Mouse (Mus musculus): ENCODE measurements around the gene Ccdc154. TPM values are rescaled to one million over a fixed set of nuclear protein-coding genes. Genes with fewer than 3 reads are reported as not detected.

The Ccdc154 gene
- polyA plus RNA-seq, 1 experiment from 2014 or later = not detected

DNA sequence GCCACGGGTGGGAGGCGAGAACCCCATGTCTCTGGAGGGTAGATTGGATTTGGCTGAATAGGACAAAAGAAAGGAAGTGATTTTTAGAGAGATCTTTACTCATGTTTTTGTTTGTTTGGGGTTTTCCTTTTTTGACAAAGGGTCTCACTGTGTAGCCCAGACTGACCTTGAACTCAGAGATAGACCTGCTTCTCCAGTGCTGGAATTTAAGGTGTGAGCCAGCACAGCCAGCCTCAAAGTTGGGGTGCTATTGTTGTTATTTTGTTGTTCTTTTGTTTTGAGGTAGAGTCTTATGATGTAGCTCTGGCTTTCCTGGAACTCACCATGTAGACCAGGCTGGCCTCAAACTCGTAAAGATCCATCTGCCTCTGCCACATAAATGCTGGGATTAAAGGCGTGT lies 40.1 kb downstream of the Ccdc154 start:
- no peak for ATAC-seq (replicated peaks; ENCODE audit: low FRiP score, low read depth)
- H3K4me1 ChIP-seq (replicated peaks; ENCODE audit: insufficient read depth, low read length) = no peaks in the 10 kb centered on the region
- H3K4me2 ChIP-seq (ENCODE audit: low read length) = no peak overlapping the region
- no peaks in the 10 kb centered on the region for H3K27me3 ChIP-seq (ENCODE audit: insufficient read depth, low read length)
- H3K4me3 ChIP-seq (replicated peaks; ENCODE audit: low read depth, low read length) = no peak overlapping the region
- H3K9me3 ChIP-seq (replicated peaks; ENCODE audit: low read length) = no peaks in the 10 kb centered on the region
- no peak overlapping the region for H3K27ac ChIP-seq
- H3K36me3 ChIP-seq (ENCODE audit: insufficient read depth, low read length) = peaks cover 45% of the 10 kb centered on the region
- DNase-seq (ENCODE audit: low spot score) = no peak
- no peak overlapping the region for H3K9ac ChIP-seq (ENCODE audit: low read depth, low read length)
- no peak for TF ChIP-seq CTCF (IDR thresholded peaks at IDR 0.05; ENCODE audit: low read depth)
- 85% methylated on average over 4 of the region's 4 CpGs for WGBS

DNA sequence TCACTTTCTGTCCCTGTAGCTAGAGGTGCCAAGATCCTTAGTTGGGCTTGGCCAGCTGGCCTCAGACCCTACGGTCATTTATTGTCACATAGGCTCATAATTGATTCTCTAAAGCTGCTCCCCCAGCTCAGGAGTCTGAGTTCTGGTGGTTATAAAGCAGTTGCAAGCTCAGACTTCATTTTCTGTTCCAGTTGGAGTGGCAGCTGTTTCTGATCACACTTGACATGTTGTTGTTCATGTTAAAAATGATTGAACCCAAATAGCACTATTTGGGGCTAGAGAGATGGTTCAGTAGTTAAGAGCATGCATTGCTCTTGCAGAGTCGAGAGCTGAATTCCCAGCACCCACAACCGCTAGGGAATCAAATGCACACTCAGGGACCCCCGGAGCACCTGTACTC lies 47.7 kb downstream of the Ccdc154 start:
- Histone ChIP-seq H3K4me2 (ENCODE audit: low read length) (no peak overlapping the region), H3K4me1 (replicated peaks; ENCODE audit: insufficient read depth, low read length) (no peaks in the 10 kb centered on the region), H3K36me3 (ENCODE audit: insufficient read depth, low read length) (peaks cover 62% of the 10 kb centered on the region), H3K27ac (no peak overlapping the region), H3K27me3 (ENCODE audit: insufficient read depth, low read length) (no peaks in the 10 kb centered on the region), H3K9ac (ENCODE audit: low read depth, low read length) (no peak overlapping the region), H3K9me3 (replicated peaks; ENCODE audit: low read length) (no peaks in the 10 kb centered on the region), H3K4me3 (replicated peaks; ENCODE audit: low read depth, low read length) (no peak overlapping the region)
- WGBS = 74% methylated on average over 4 of the region's 4 CpGs
- no peak for ATAC-seq (replicated peaks; ENCODE audit: low FRiP score, low read depth)
- TF ChIP-seq CTCF (IDR thresholded peaks at IDR 0.05; ENCODE audit: low read depth) = no peak
- no peak for DNase-seq (ENCODE audit: low spot score)

DNA sequence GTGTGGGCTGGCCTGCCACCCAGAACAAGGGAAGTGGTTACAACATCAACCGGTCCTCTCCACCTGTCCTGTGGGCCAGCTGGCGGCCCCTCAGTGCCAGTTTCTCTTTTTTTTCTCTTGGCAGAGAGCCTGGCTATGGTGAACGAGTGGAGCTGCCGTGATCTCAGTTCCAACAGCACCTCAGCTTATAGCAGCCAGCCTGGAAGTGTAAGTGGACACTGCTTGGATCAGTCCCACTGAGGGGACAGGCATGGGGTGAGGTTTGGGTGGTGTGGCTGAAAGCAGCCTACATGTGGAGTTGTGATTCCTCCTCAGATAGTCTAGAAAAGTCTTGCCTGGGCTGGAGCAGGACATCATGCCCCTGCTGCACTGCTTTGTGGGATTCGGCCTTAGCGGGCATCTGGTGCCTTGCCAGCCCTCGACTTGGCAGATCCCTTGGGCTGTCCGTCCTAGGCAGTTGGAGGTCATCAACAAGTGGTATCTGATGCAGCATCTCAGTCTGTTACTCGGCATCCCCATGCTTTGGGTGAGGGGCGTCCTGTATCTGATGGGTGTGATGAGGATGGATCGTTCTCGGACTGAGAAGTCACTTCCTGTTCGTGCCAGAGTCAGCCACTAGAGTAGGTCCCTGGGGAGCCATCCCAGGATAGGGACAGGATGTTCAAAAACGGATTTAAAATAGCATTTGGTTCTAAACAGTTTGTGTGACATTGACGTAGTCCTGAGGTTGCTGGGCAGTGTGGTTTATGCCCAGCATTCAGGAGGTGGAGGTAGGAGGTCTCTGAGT lies 48.6 kb downstream of the Ccdc154 start:
- Histone ChIP-seq H3K4me3 (replicated peaks; ENCODE audit: low read depth, low read length) (no peak overlapping the region), H3K9me3 (replicated peaks; ENCODE audit: low read length) (no peaks in the 10 kb centered on the region), H3K9ac (ENCODE audit: low read depth, low read length) (no peak overlapping the region), H3K36me3 (ENCODE audit: insufficient read depth, low read length) (peaks cover 65% of the 10 kb centered on the region), H3K27ac (0 out of 2 replicates have a peak overlapping the region, but pooled peaks have one; percentile 19), H3K27me3 (ENCODE audit: insufficient read depth, low read length) (no peaks in the 10 kb centered on the region), H3K4me2 (ENCODE audit: low read length) (no peak overlapping the region), H3K4me1 (replicated peaks; ENCODE audit: insufficient read depth, low read length) (no peaks in the 10 kb centered on the region)
- no peak for TF ChIP-seq CTCF (IDR thresholded peaks at IDR 0.05; ENCODE audit: low read depth)
- DNase-seq (ENCODE audit: low spot score) (no peak), ATAC-seq (replicated peaks; ENCODE audit: low FRiP score, low read depth) (no peak)
- 73% methylated on average over 15 of the region's 15 CpGs for WGBS

DNA sequence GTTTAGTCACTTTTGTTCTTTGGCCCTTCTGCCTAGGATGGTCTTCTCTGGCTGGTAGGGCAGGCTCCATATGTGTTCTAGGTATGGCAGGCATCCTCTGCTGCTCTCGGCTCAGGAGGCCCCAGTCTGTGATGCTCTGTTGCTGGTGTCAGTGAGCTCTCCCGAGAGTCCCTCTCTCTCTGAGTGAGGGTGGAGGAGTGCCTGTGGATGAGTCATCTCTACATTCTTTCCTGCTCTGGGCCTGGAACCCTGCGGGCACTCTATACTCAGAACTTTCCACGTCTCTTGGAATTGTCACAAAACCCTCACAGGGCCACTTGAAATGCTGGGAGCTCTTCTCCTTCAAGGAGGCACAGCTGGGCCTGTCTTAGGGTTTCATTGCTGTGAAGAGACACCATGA lies 49.4 kb downstream of the Ccdc154 start:
- Histone ChIP-seq H3K4me2 (ENCODE audit: low read length) (no peak overlapping the region), H3K9me3 (replicated peaks; ENCODE audit: low read length) (no peaks in the 10 kb centered on the region), H3K36me3 (ENCODE audit: insufficient read depth, low read length) (peaks cover 65% of the 10 kb centered on the region), H3K4me1 (replicated peaks; ENCODE audit: insufficient read depth, low read length) (no peaks in the 10 kb centered on the region), H3K4me3 (replicated peaks; ENCODE audit: low read depth, low read length) (no peak overlapping the region), H3K27me3 (ENCODE audit: insufficient read depth, low read length) (no peaks in the 10 kb centered on the region), H3K9ac (ENCODE audit: low read depth, low read length) (no peak overlapping the region), H3K27ac (peak overlapping the region; percentile 19; the same call in 1 of the 2 replicates)
- ATAC-seq (replicated peaks; ENCODE audit: low FRiP score, low read depth) (no peak), DNase-seq (ENCODE audit: low spot score) (no peak)
- WGBS = 85% methylated on average over 4 of the region's 4 CpGs
- TF ChIP-seq CTCF (IDR thresholded peaks at IDR 0.05; ENCODE audit: low read depth) = no peak

DNA sequence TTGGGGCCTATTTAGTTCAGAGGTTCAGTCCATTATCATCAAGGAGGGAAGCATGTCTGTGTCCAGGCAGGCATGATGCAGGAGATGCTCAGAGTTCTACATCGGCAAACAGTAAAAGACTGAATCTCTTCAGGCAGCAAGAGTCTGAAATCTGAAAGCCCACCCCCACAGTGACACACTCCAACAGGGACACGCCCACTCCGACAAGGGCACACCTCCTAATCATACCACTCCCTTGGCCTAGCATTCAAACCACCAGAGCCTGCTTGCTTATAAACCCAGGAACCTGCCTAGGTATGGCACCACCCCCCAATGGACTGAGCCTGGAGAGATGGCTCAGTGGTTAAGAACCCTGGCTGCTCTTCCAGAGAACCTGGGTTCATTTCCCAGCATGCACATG lies 53.2 kb downstream of the Ccdc154 start:
- H3K4me2 ChIP-seq (ENCODE audit: low read length) = no peak overlapping the region
- H3K4me3 ChIP-seq (replicated peaks; ENCODE audit: low read depth, low read length) = no peak overlapping the region
- H3K9ac ChIP-seq (ENCODE audit: low read depth, low read length) = no peak overlapping the region
- TF ChIP-seq CTCF (IDR thresholded peaks at IDR 0.05; ENCODE audit: low read depth) = no peak
- H3K9me3 ChIP-seq (replicated peaks; ENCODE audit: low read length) = no peaks in the 10 kb centered on the region
- H3K27me3 ChIP-seq (ENCODE audit: insufficient read depth, low read length) = no peaks in the 10 kb centered on the region
- H3K27ac ChIP-seq = no peak overlapping the region
- H3K4me1 ChIP-seq (replicated peaks; ENCODE audit: insufficient read depth, low read length) = no peaks in the 10 kb centered on the region
- peaks cover 53% of the 10 kb centered on the region for H3K36me3 ChIP-seq (ENCODE audit: insufficient read depth, low read length)
- no peak for ATAC-seq (replicated peaks; ENCODE audit: low FRiP score, low read depth)
- DNase-seq (ENCODE audit: low spot score) = no peak
- WGBS = 85% methylated on average over 3 of the region's 3 CpGs

DNA sequence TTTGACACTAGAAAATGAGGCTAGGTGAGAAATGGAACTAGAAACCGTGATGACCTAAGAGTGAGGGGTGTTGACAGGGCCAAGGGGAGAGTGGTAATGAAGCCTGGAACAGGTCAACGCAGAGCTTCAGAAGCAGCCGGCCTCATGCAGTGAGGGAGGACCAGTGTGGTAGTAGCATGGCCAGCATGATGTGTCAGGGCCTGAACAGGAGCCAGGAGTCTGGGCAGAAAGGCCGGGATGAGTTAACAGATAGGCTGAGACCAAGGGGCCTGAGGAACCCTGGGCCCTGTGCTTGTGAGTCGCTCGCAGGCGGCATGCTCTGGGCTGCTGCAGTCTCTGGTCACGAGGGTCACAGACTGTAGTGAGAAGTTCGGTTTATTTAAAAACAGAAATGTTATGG lies 56.7 kb downstream of the Ccdc154 start:
- WGBS = 92% methylated on average over 9 of the region's 9 CpGs
- TF ChIP-seq CTCF (IDR thresholded peaks at IDR 0.05; ENCODE audit: low read depth) = no peak
- Histone ChIP-seq H3K4me3 (replicated peaks; ENCODE audit: low read depth, low read length) (no peak overlapping the region), H3K27ac (no peak overlapping the region), H3K36me3 (ENCODE audit: insufficient read depth, low read length) (peaks cover 35% of the 10 kb centered on the region), H3K4me1 (replicated peaks; ENCODE audit: insufficient read depth, low read length) (peaks cover 8% of the 10 kb centered on the region; the same call in 1 of the 2 replicates), H3K9ac (ENCODE audit: low read depth, low read length) (no peak overlapping the region), H3K27me3 (ENCODE audit: insufficient read depth, low read length) (no peaks in the 10 kb centered on the region), H3K9me3 (replicated peaks; ENCODE audit: low read length) (no peaks in the 10 kb centered on the region), H3K4me2 (ENCODE audit: low read length) (no peak overlapping the region)
- no peak for DNase-seq (ENCODE audit: low spot score)
- no peak for ATAC-seq (replicated peaks; ENCODE audit: low FRiP score, low read depth)

Data from kidney, postnatal 0 days (tissue).